Mouse (Mus musculus): ENCODE results near the gene Zfp260. TPM values are rescaled to one million over a fixed set of nuclear protein-coding genes. Genes with fewer than 3 reads are reported as not detected.
A peak's percentile ranks its signal among the peaks of the same experiment; 100 is the strongest.

Gene Zfp260
- 113 and 116 TPM in 2 replicates for polyA plus RNA-seq (2016; fragmentation: Nextera tagmentation; extraction: Ambion mirVana)

DNA sequence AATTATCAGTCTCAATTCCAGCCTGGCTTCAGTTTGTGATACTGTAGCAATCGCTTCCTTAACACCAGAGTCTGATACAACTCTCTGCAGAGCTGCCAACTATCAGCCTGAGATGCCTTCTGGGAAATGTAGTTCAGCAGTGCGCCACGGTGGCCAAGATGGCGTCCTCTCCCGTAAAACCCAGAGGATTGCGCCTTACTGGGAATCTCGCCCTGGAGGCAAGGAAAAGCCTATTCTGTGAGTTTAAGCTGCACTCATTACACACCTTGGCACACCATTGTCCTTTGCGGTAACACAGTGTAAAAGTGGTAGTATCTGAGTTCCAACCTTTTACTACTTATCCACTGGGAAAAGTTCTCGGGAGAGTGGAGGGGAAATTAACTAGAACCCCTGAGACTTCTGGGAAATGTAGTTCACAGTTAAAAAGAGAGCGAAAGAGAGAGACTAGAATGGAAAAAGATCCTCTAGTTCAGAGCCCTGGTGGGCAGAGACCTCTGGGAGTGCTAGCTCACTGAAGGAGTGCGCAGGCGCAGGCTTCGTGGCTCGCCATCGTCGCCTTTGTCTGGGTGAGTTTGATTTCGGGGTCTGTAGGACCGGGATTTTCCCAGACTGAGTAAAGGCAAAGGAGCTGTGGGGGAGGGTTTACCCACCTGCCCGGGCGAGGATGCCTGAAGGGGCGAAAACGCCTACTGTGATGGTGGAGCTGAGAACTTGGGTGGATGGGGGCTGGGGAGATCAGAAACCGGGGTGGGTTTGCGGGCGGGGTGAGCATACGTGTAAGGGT, at the start of gene Zfp260:
TSS of gene Zfp260 (plus strand) at position 132 of the 784 bp plus-strand sequence.
- under 1% methylated on average over 26 of the region's 26 CpGs for WGBS
- Histone ChIP-seq H3K36me3 (peaks cover 29% of the 10 kb centered on the region), H3K27ac (replicated peaks) (peak within 1 kb of the TSS; percentile 98), H3K4me1 (peaks cover 25% of the 10 kb centered on the region), H3K27me3 (ENCODE audit: low read depth, poor library complexity, severe bottlenecking) (no peaks in the 10 kb centered on the region), H3K9me3 (replicated peaks) (no peaks in the 10 kb centered on the region; the same call in 1 of the 2 replicates), H3K4me3 (peak within 1 kb of the TSS; percentile 75)
- peak; percentile 95 for DNase-seq (ENCODE audit: low spot score)

DNA sequence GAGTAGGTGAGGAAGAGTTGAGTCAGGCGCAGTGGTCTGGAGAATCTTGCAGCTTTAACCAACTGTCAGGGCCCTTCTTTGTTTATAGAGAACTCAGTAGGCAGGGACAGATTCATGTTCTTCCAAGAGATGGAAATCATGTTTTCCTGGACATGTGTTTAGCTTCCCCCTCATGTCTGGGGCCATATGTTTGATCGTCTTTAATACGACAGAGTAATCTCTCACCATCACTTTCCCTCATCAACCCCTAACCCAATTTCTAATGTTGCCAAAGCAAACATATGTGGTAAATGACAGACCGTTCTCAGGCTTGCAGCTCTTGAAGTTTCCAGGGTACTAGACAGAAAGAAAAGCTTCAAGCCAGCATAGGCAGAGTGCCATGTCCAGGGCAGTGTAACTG, 46.5 kb upstream of the Zfp260 start:
- 94% methylated on average over 4 of the region's 4 CpGs for WGBS

DNA sequence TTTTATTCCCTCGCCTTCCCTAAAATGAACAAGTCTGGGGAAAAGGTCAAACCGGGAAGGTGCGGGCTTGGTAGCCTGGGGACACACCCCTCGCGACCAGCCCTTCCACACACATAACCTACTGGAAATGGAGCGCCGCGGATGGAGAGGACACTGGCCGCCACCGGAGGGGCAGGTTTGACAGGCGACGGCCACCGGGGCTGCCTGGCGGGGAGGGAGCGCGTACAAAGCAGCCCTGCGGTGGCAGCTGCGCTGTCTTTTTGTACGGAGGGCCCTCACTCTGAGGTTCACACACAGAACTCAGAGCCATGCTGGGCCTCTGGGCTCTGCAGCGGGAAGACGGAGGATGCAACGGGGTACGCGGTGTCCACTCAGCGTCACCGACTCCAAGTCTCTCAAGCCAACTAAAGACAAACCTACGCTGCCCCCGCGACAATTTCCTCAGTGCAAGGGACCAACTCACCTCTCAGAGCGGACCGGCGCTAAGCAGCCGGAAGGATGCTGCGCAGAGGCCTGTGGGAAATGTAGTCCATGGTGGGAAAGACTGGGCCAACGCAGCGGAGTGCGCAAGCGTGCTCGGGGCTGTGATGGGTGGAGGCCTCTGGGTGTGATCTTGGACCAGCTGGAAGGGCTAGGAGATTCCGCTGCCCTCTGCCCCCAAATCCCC, 43.6 kb upstream of the Zfp260 start, which contains the start of gene Zfp14:
TSS of gene Zfp14 (minus strand) at position 499 of the 667 bp plus-strand sequence.
- H3K4me3 ChIP-seq, result peak within 1 kb of the TSS; percentile 85
- H3K27ac ChIP-seq (replicated peaks), result peak within 1 kb of the TSS; percentile 88
- peaks cover 18% of the 10 kb centered on the region for H3K4me1 ChIP-seq
- WGBS, result under 1% methylated on average over 40 of the region's 40 CpGs
- H3K9me3 ChIP-seq (replicated peaks), result no peaks in the 10 kb centered on the region
- H3K36me3 ChIP-seq, result peaks cover 14% of the 10 kb centered on the region
- peak; percentile 90 for DNase-seq (ENCODE audit: low spot score)
- H3K27me3 ChIP-seq (ENCODE audit: low read depth, poor library complexity, severe bottlenecking), result no peaks in the 10 kb centered on the region

More for the DNA sequence above, 46.5 kb upstream of the Zfp260 start:
- H3K4me3 ChIP-seq, result no peak overlapping the region
- H3K27me3 ChIP-seq (ENCODE audit: low read depth, poor library complexity, severe bottlenecking), result no peaks in the 10 kb centered on the region
- no peak for DNase-seq (ENCODE audit: low spot score)
- H3K36me3 ChIP-seq, result peaks cover 3% of the 10 kb centered on the region; the same call in 1 of the 2 replicates
- H3K9me3 ChIP-seq (replicated peaks), result no peaks in the 10 kb centered on the region
- H3K4me1 ChIP-seq, result peaks cover 13% of the 10 kb centered on the region
- no peak overlapping the region for H3K27ac ChIP-seq (replicated peaks)

DNA sequence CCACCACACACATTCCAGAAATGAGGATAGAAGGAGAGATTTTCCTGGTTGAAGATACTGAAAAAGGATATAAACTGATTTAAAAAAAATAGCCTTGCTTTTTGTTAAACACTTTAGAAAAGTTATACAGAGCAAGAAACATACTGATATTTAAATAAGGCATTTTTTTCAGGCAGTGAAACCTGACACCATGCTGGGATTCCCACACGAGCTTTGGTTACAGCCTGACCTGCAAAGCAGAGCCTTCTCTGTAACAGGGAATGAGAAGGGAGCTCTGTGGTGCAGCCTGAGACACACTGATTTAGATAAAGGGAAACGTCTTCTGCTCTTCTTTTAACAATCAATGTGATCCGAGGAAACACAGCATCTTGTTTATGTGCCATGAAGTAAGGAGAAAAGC, 41.0 kb upstream of the Zfp260 start:
- no peak for DNase-seq (ENCODE audit: low spot score)
- Histone ChIP-seq H3K27me3 (ENCODE audit: low read depth, poor library complexity, severe bottlenecking) (no peaks in the 10 kb centered on the region), H3K27ac (replicated peaks) (no peak overlapping the region), H3K4me3 (no peak overlapping the region), H3K36me3 (peaks cover 35% of the 10 kb centered on the region), H3K9me3 (replicated peaks) (no peaks in the 10 kb centered on the region), H3K4me1 (peaks cover 18% of the 10 kb centered on the region)
- WGBS, result 17% methylated on average over 3 of the region's 3 CpGs

DNA sequence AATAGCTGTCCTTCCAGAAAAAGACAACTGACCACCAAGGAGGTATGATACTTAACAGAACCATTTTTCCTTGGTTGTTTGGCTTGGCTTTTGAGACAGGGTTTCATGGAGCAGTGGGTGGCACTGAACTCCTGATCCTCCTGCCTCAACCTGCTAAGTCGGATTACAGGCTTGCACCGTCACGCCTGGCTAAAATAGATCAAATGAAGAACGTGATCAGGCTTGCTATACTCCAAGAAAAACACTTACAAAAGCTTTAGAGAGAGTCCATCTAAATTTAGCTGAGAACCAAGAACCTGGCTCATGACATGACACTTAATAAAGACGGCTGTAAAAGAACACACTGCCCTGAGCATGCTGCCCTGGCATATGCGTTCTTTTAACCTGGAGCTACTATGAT, 34.2 kb upstream of the Zfp260 start:
- H3K9me3 ChIP-seq (replicated peaks), result no peaks in the 10 kb centered on the region
- H3K36me3 ChIP-seq, result peaks cover 91% of the 10 kb centered on the region
- no peak for DNase-seq (ENCODE audit: low spot score)
- 82% methylated on average over 6 of the region's 6 CpGs for WGBS
- H3K4me3 ChIP-seq, result no peak overlapping the region
- no peaks in the 10 kb centered on the region for H3K27me3 ChIP-seq (ENCODE audit: low read depth, poor library complexity, severe bottlenecking)
- H3K27ac ChIP-seq (replicated peaks), result no peak overlapping the region
- no peaks in the 10 kb centered on the region for H3K4me1 ChIP-seq

DNA sequence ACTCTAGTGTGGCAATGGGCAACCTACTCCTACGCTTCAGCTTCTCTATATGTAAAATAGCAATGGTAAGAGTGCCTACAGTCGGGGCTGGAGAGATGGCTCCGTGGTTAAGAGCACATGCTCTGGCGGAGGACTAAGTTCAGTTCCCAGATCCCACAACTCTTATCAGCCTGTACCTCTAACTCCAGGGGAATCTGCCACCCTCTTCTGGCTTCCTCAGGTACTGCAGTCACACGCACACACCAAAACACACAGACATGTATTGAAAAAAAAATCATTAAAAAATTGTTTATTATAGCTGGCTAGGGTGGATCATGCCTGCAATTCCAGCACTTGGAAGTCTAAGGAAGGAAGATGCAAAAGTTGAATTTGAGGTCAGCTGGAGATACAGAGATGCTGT, 32.1 kb upstream of the Zfp260 start:
- H3K27ac ChIP-seq (replicated peaks), result no peak overlapping the region
- no peaks in the 10 kb centered on the region for H3K4me1 ChIP-seq
- H3K4me3 ChIP-seq, result no peak overlapping the region
- DNase-seq (ENCODE audit: low spot score), result peak; percentile 27
- no peaks in the 10 kb centered on the region for H3K9me3 ChIP-seq (replicated peaks)
- 90% methylated on average over 5 of the region's 5 CpGs for WGBS
- H3K27me3 ChIP-seq (ENCODE audit: low read depth, poor library complexity, severe bottlenecking), result no peaks in the 10 kb centered on the region
- H3K36me3 ChIP-seq, result peaks cover 86% of the 10 kb centered on the region

DNA sequence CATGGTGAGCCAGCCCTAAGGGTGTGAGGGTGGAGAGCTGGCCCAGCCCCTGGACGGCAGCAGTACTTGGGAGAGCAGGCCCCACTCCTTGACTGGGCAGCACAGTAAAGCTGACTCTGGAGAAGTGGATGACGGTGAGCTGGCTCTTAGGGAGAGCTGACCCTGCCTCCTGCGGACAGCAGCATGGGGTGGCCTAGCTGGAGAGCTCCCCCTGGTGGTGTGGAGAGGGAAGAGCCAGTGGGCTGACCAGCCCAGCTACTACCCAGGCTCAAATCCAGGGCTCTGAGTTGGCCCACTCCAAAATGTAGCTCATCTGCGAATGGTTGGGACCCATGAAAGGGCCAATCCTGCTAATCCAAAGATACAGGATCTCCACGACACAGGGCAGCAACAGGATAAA, 30.0 kb upstream of the Zfp260 start:
- Histone ChIP-seq H3K4me1 (no peaks in the 10 kb centered on the region), H3K9me3 (replicated peaks) (no peaks in the 10 kb centered on the region), H3K27me3 (ENCODE audit: low read depth, poor library complexity, severe bottlenecking) (no peaks in the 10 kb centered on the region), H3K4me3 (no peak overlapping the region), H3K36me3 (peaks cover 79% of the 10 kb centered on the region), H3K27ac (replicated peaks) (no peak overlapping the region)
- no peak for DNase-seq (ENCODE audit: low spot score)
- 85% methylated on average over 5 of the region's 5 CpGs for WGBS

DNA sequence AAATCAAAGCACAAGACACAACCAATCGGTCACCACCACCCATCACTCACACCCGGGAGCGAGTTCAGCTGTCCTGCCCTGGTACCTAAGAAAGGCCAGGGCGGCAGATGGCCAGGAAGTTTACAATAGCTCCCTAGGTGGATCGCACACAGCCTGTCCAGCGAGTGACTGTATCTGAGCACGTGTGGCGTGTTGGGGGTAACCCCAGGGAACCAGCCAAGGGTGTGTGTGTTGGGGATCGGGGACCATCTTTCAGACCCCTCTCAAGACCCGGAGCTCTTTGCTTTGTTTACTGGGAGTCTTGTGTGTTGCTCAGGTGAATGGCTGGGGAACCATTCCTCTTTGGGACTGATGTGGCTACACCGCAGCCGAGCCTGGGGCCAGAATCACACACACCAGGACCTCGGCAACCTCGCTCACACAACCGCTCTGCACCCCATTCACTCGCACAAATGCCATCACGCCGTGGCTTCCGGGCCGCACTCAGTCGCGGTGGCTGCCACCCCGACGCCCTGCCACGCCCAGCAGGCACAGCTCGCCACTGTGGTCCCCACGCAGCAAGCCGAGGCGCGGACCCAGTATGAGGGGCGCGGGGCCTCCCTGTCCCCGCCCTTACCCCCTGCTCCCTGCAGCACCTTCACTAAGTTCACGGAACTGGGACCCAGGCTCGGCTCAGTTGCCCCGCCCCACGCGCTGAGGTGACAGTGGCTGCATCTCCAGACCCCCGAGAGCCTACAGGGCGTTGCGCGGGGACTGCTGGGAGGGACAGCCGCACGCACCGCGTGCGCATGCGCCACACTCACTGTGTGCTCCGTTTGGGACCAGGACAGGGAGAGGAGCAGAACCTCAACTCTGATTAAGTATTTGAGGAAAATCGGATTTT, 22.2 kb upstream of the Zfp260 start, which contains the start of gene Zfp82:
TSS of gene Zfp82 (minus strand) at position 755 of the 883 bp plus-strand sequence.
- Histone ChIP-seq H3K36me3 (peaks cover 41% of the 10 kb centered on the region), H3K4me1 (peaks cover 15% of the 10 kb centered on the region)
- under 1% methylated on average over 50 of the region's 50 CpGs for WGBS

DNA sequence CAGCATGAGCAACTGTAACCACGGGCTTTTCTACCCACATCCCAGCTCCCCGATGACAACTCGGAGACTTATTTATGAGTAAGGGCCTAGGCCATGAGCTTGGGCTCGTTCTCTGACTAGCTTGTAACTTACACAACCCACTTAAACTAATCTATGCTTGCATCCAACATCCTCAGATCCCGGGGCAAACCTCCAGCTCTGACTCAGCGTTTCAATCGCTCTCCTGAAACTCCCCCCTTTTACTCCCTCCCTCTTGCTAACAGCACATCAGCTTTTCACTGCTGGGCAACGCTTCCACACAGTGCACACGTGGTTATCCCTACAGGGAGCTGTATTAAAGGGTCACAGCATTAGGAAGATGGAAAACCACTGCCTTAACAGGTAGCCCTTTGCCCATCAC, 8.1 kb upstream of the Zfp260 start:
- 95% methylated on average over 9 of the region's 9 CpGs for WGBS
- Histone ChIP-seq H3K4me3 (no peak overlapping the region), H3K9me3 (replicated peaks) (peaks cover 8% of the 10 kb centered on the region), H3K36me3 (peaks cover 59% of the 10 kb centered on the region), H3K27me3 (ENCODE audit: low read depth, poor library complexity, severe bottlenecking) (no peaks in the 10 kb centered on the region), H3K27ac (replicated peaks) (no peak overlapping the region), H3K4me1 (peaks cover 29% of the 10 kb centered on the region)
- DNase-seq (ENCODE audit: low spot score), result no peak

More for the DNA sequence above, 22.2 kb upstream of the Zfp260 start, which contains the start of gene Zfp82:
- H3K4me3 ChIP-seq, result peak within 1 kb of the TSS; percentile 94
- H3K9me3 ChIP-seq (replicated peaks), result no peaks in the 10 kb centered on the region
- peak; percentile 85 for DNase-seq (ENCODE audit: low spot score)
- no peaks in the 10 kb centered on the region for H3K27me3 ChIP-seq (ENCODE audit: low read depth, poor library complexity, severe bottlenecking)
- H3K27ac ChIP-seq (replicated peaks), result peak within 1 kb of the TSS; percentile 91

DNA sequence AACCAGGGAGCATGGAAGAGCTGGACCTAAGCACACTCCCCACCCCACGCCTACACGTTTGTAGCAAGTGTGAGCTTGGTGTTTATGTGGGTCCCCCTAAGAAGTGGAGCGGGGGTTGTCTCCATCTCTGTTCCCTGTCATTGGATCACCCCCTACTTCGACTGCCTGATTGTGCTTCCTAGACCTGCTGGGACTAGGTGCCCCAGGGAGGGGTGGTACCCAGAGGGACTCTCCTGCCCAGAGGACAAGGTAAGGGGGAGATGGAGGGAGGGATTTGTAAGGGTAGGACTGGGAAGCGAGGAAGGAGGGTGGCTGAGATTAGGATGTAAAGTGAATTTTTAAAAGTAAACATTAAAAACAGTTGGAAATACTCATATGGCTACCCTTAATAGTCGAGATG, 5.2 kb upstream of the Zfp260 start:
- Histone ChIP-seq H3K4me1 (peaks cover 36% of the 10 kb centered on the region), H3K27ac (replicated peaks) (peak overlapping the region; percentile 91), H3K27me3 (ENCODE audit: low read depth, poor library complexity, severe bottlenecking) (no peaks in the 10 kb centered on the region), H3K9me3 (replicated peaks) (peaks cover 8% of the 10 kb centered on the region), H3K4me3 (peak overlapping the region; percentile 71), H3K36me3 (peaks cover 30% of the 10 kb centered on the region)
- WGBS, result 17% methylated on average over 6 of the region's 6 CpGs
- no peak for DNase-seq (ENCODE audit: low spot score)

DNA sequence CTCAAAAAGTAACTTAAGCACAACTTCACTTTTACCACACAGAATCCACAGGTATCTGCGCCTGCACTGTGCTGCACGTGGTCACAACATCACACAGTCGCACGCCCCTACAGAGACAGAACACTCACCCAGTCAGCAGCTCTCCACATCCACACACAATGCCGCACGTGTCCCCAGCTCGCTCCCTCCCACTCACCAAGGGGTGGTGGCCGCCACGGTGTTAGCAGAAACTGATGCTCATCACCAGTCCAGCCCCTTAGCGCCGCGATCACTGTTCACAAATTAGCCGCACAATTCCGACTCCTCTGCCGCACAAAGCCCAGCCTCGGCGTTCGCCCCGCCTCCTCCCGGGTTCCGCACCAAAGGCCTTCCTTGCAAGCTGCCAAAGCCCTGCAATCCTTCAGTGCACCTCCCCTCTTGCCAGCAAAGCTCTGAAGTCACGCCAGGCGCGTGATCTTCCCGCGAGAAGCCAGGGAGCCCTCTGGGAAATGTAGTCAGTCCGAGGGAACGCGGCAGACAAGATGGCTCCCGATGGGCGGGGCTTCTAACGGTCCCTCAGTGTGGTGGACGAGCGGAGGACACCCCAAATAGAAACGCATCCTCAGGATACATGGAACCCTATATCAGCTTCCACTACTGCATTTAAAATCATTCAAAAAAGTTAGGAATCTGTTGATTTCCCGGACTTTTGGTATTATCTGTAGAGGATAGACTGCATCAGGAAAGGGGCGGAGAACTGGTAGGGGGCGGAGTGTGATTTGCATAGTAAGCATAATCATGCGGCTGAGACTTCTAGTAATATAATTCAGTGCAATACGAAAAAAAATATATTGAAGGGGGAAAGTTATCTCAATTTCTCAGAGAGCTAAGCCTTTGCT, 4.2 kb upstream of the Zfp260 start, which contains the start of the genes Gm26920 and Zfp566:
TSS of gene Gm26920 (minus strand) at position 319 of the 878 bp plus-strand sequence.
TSS of gene Zfp566 (minus strand) at position 436 of the 878 bp plus-strand sequence.
- Histone ChIP-seq H3K4me3 (peak within 1 kb of the TSS; percentile 71), H3K9me3 (replicated peaks) (peaks cover 5% of the 10 kb centered on the region), H3K4me1 (peaks cover 37% of the 10 kb centered on the region), H3K36me3 (peaks cover 20% of the 10 kb centered on the region), H3K27ac (replicated peaks) (peak within 1 kb of the TSS; percentile 91), H3K27me3 (ENCODE audit: low read depth, poor library complexity, severe bottlenecking) (no peaks in the 10 kb centered on the region)
- DNase-seq (ENCODE audit: low spot score), result peak; percentile 99
- 0% methylated on average over 40 of the region's 40 CpGs for WGBS
